Mouse (Mus musculus): ENCODE results near the gene Coa4. TPM values are rescaled to one million over a fixed set of nuclear protein-coding genes. Genes with fewer than 3 reads are reported as not detected.
A peak's percentile ranks its signal among the peaks of the same experiment; 100 is the strongest.

The Coa4 gene
- polyA plus RNA-seq, 1 experiment from 2014 or later = 14.1 TPM

GRCm38 (mm10) chr7:100578794-100579193, 41.9 kb downstream of the Coa4 start:
- H3K4me2 ChIP-seq (replicated peaks) = no peak overlapping the region
- no peak overlapping the region for H3K9ac ChIP-seq (replicated peaks)
- no peak for ATAC-seq (replicated peaks)
- no peaks in the 10 kb centered on the region for H3K36me3 ChIP-seq
- no peaks in the 10 kb centered on the region for H3K9me3 ChIP-seq
- no peak overlapping the region for H3K4me3 ChIP-seq
- no peak overlapping the region for H3K27ac ChIP-seq (replicated peaks)
- WGBS = 55% methylated on average over 2 of the region's 2 CpGs
- H3K27me3 ChIP-seq = no peaks in the 10 kb centered on the region
- H3K4me1 ChIP-seq = peaks cover 11% of the 10 kb centered on the region

GRCm38 (mm10) chr7:100582235-100582634, 45.4 kb downstream of the Coa4 start:
- Histone ChIP-seq H3K27ac (replicated peaks) (peak overlapping the region; percentile 95), H3K36me3 (no peaks in the 10 kb centered on the region), H3K9ac (replicated peaks) (peak overlapping the region; percentile 63), H3K4me3 (peak overlapping the region; percentile 49), H3K4me2 (replicated peaks) (peak overlapping the region; percentile 73), H3K4me1 (peaks cover 11% of the 10 kb centered on the region), H3K27me3 (no peaks in the 10 kb centered on the region), H3K9me3 (no peaks in the 10 kb centered on the region)
- no peak for ATAC-seq (replicated peaks)
- WGBS = 39% methylated on average over 7 of the region's 7 CpGs

GRCm38 (mm10) chr7:100582727-100583236, 45.9 kb downstream of the Coa4 start:
- peak overlapping the region; percentile 63 for H3K9ac ChIP-seq (replicated peaks)
- no peaks in the 10 kb centered on the region for H3K9me3 ChIP-seq
- peak; percentile 96 for ATAC-seq (replicated peaks)
- H3K27me3 ChIP-seq = no peaks in the 10 kb centered on the region
- H3K4me3 ChIP-seq = peak overlapping the region; percentile 49
- no peaks in the 10 kb centered on the region for H3K36me3 ChIP-seq
- peak overlapping the region; percentile 95 for H3K27ac ChIP-seq (replicated peaks)
- peaks cover 11% of the 10 kb centered on the region for H3K4me1 ChIP-seq
- under 1% methylated on average over 31 of the region's 31 CpGs for WGBS
- peak overlapping the region; percentile 73 for H3K4me2 ChIP-seq (replicated peaks)

GRCm38 (mm10) chr7:100589816-100590215, 52.9 kb downstream of the Coa4 start:
- Histone ChIP-seq H3K4me1 (peaks cover 3% of the 10 kb centered on the region; the same call in 1 of the 2 replicates), H3K36me3 (no peaks in the 10 kb centered on the region), H3K9ac (replicated peaks) (no peak overlapping the region), H3K27ac (replicated peaks) (no peak overlapping the region), H3K9me3 (no peaks in the 10 kb centered on the region), H3K27me3 (no peaks in the 10 kb centered on the region), H3K4me3 (no peak overlapping the region), H3K4me2 (replicated peaks) (no peak overlapping the region)
- 66% methylated on average over 1 of the region's 1 CpGs for WGBS
- ATAC-seq (replicated peaks) = no peak

Other genes starting within 250 kb of the Coa4 start
- gene C2cd3, start 164.8 kb upstream of the Coa4 start, polyA plus RNA-seq (2015; fragmentation: Nextera tagmentation; extraction: Ambion mirVana) = 28.8 and 29.7 TPM in 2 replicates
- 145 and 155 TPM in 2 replicates for gene Ppme1, start 164.8 kb upstream of the Coa4 start, polyA plus RNA-seq (2015; fragmentation: Nextera tagmentation; extraction: Ambion mirVana)
- gene Ucp3, start 64.1 kb upstream of the Coa4 start, polyA plus RNA-seq (2015; fragmentation: Nextera tagmentation; extraction: Ambion mirVana) = not detected in 2 replicates
- 47.4 and 48.4 TPM in 2 replicates for gene Ucp2, start 43.7 kb upstream of the Coa4 start, polyA plus RNA-seq (2015; fragmentation: Nextera tagmentation; extraction: Ambion mirVana)
- 2.6 and 4.9 TPM in 2 replicates for gene Dnajb13, start 22.1 kb upstream of the Coa4 start, polyA plus RNA-seq (2015; fragmentation: Nextera tagmentation; extraction: Ambion mirVana)
- 194 and 207 TPM in 2 replicates for gene Rab6a, start 70.3 kb downstream of the Coa4 start, polyA plus RNA-seq (2015; fragmentation: Nextera tagmentation; extraction: Ambion mirVana)
- gene Mrpl48, start 71.2 kb downstream of the Coa4 start, polyA plus RNA-seq (2015; fragmentation: Nextera tagmentation; extraction: Ambion mirVana) = 74.9 and 76.3 TPM in 2 replicates
- gene Plekhb1, start 125.3 kb downstream of the Coa4 start, polyA plus RNA-seq (2015; fragmentation: Nextera tagmentation; extraction: Ambion mirVana) = 4.7 and 6.8 TPM in 2 replicates
- gene Fam168a, start 169.6 kb downstream of the Coa4 start, polyA plus RNA-seq (2015; fragmentation: Nextera tagmentation; extraction: Ambion mirVana) = 115 and 116 TPM in 2 replicates